Mouse (Mus musculus): Measurements from ENCODE around the gene Atp6v0b.

Atp6v0b gene

DNA sequence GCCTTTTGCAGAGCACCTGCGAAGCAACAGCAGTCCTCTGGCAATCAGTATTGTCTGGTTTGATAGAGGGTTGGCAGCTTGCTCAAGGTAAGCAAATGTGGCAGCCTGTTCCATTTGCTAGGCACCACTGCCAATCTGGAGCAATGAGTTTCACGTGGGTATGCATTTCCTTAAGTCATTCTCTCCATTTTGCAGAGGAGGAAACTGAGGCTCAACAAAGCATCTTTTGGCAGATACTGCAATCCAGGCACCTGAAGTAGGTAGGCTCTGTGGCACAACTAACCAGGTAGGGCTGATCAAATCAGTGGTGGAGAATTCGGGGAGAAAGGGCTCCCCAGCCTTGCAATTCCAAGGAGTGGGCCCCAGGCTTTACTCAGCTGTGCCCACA lies 52.7 kb downstream of the Atp6v0b start, which contains the start of gene Slc6a9:
Gene Slc6a9 (plus strand): TSS at position 50 of the 388 bp plus-strand sequence.
- no peak for DNase-seq
